In the genomic region with DNA sequence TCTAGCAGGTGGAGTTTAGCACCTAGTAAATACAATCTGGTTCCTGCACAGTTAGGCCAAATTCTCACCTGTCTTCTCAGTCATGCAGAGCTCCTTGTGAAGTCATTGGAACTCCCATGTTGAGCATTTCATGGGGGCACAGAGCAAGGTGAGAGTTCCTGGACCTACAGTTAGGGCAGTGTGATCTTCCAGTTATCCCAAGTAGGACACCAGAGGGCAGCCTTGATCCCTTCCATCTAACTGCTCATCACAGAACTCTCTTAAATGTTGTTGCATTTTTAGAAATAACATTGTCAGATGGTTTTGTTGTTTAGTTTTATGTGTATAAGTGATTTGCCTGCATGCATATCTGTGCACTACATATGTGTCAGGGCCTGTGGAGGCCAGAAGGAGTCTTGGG, we compare ENCODE assay signal across 9 mouse cellular contexts. TPM values are rescaled to one million over a fixed set of nuclear protein-coding genes. Genes with fewer than 3 reads are reported as not detected.
DNase-seq lines count a peak whose midpoint lies in the region; ATAC-seq and TF ChIP-seq lines count a peak whose summit lies in the region.
"Had no signal": no experiment of that assay in that cellular context is flagged by ENCODE, and none has a peak within 500 bp of the region (broad histone marks: within the 10 kb centered on the region; RNA-seq: fewer than 3 reads in every experiment).

No protein-coding gene starts in this region.

- no peak for TF ChIP-seq EP300 in liver, embryonic 14.5 days (IDR thresholded peaks at IDR 0.05; ENCODE audit: low read depth)

- H3K4me1 ChIP-seq in embryonic facial prominence, embryonic 11.5 days (ENCODE audit: control insufficient read depth, insufficient read depth, low read length), result no peaks in the 10 kb centered on the region
- no peaks in the 10 kb centered on the region for H3K4me1 ChIP-seq in embryonic facial prominence, embryonic 10.5 days
- no peaks in the 10 kb centered on the region for H3K4me1 ChIP-seq in liver, embryonic 14.5 days (replicated peaks; ENCODE audit: control insufficient read depth in 2 of 2, insufficient read depth in 2 of 2, low read length in 1 of 2)
- H3K4me1 ChIP-seq: midbrain, embryonic 12.5 days had no signal

- no peak overlapping the region for H3K4me2 ChIP-seq in embryonic facial prominence, embryonic 11.5 days (ENCODE audit: low read depth, low read length)
- H3K4me2 ChIP-seq in liver, embryonic 14.5 days (ENCODE audit: low read depth), result no peak overlapping the region
- H3K4me2 ChIP-seq: midbrain, embryonic 12.5 days had no signal

- no peak overlapping the region for H3K4me3 ChIP-seq in embryonic facial prominence, embryonic 11.5 days (ENCODE audit: low read depth, low read length)
- H3K4me3 ChIP-seq in embryonic facial prominence, embryonic 10.5 days, result no peak overlapping the region
- no peak overlapping the region for H3K4me3 ChIP-seq in liver, embryonic 14.5 days (ENCODE audit: insufficient read depth in 1 of 2, low read depth in 2 of 2, low read length in 2 of 2)
- H3K4me3 ChIP-seq: midbrain, embryonic 12.5 days had no signal

- H3K27ac ChIP-seq in embryonic facial prominence, embryonic 11.5 days (replicated peaks; ENCODE audit: low read depth, low read length), result no peak overlapping the region
- H3K27ac ChIP-seq in embryonic facial prominence, embryonic 10.5 days (replicated peaks), result no peak overlapping the region
- H3K27ac ChIP-seq in liver, embryonic 14.5 days, result no peak overlapping the region
- H3K27ac ChIP-seq: midbrain, embryonic 12.5 days had no signal

- no peaks in the 10 kb centered on the region for H3K9me3 ChIP-seq in embryonic facial prominence, embryonic 11.5 days (replicated peaks; ENCODE audit: control insufficient read depth, low read length)
- no peaks in the 10 kb centered on the region for H3K9me3 ChIP-seq in embryonic facial prominence, embryonic 10.5 days
- H3K9me3 ChIP-seq in liver, embryonic 14.5 days (ENCODE audit: control insufficient read depth, low read length), result no peaks in the 10 kb centered on the region
- H3K9me3 ChIP-seq: midbrain, embryonic 12.5 days had no signal

- H3K36me3 ChIP-seq in embryonic facial prominence, embryonic 11.5 days (replicated peaks; ENCODE audit: control insufficient read depth, insufficient read depth, low read depth, low read length), result no peaks in the 10 kb centered on the region; the same call in 1 of the 2 replicates
- peaks cover 60% of the 10 kb centered on the region for H3K36me3 ChIP-seq in embryonic facial prominence, embryonic 10.5 days (replicated peaks)
- no peaks in the 10 kb centered on the region; the same call in 1 of the 2 replicates for H3K36me3 ChIP-seq in liver, embryonic 14.5 days (replicated peaks; ENCODE audit: control insufficient read depth, insufficient read depth, low read depth)

- no peak for ATAC-seq in embryonic facial prominence, embryonic 11.5 days (replicated peaks; ENCODE audit: insufficient number of reproducible peaks, low FRiP score, low TSS enrichment, low read depth)
- no peak for ATAC-seq in liver, embryonic 14.5 days (ENCODE audit: insufficient read depth)

- TF ChIP-seq CTCF in liver, embryonic 14.5 days (IDR thresholded peaks at IDR 0.05; ENCODE audit: low read depth), result peak; percentile 41

- H3K9ac ChIP-seq in embryonic facial prominence, embryonic 11.5 days (replicated peaks; ENCODE audit: low read length), result no peak overlapping the region
- no peak overlapping the region for H3K9ac ChIP-seq in liver, embryonic 14.5 days (replicated peaks)
- H3K9ac ChIP-seq: midbrain, embryonic 12.5 days had no signal

- DNase-seq in embryonic facial prominence, embryonic 11.5 days (ENCODE audit: low spot score), result peak; percentile 28
- DNase-seq in embryonic facial prominence, embryonic 10.5 days (ENCODE audit: low spot score), result no peak
- no peak for DNase-seq in liver, embryonic 14.5 days (ENCODE audit: low read depth in 3 of 3, low spot score in 3 of 3)
- DNase-seq in liver, result no peak
- DNase-seq in adrenal gland, postnatal 25 days, result peak; percentile 3
- DNase-seq in kidney, postnatal 25 days, result peak; percentile 38 to 51
- DNase-seq in ovary, adult 18-20 months (ENCODE audit: low spot score), result no peak
- no peak for DNase-seq in spleen, postnatal 14 days (ENCODE audit: low spot score in 2 of 2)

- H3K27me3 ChIP-seq in embryonic facial prominence, embryonic 11.5 days (ENCODE audit: control insufficient read depth, insufficient read depth, low read length), result no peaks in the 10 kb centered on the region
- no peaks in the 10 kb centered on the region for H3K27me3 ChIP-seq in embryonic facial prominence, embryonic 10.5 days (replicated peaks; ENCODE audit: low read depth, poor library complexity, severe bottlenecking)
- no peaks in the 10 kb centered on the region for H3K27me3 ChIP-seq in liver, embryonic 14.5 days (ENCODE audit: control insufficient read depth, insufficient read depth, low read length)
- H3K27me3 ChIP-seq: midbrain, embryonic 12.5 days had no signal

RNA-seq across cellular contexts. Expression of gene Utp14b, which starts 29.0 kb away (rescaled TPM):
- polyA plus RNA-seq in embryonic facial prominence, embryonic 11.5 days (2014; fragmentation: Nextera tagmentation; extraction: Ambion mirVana), result 6.3 and 6.6 TPM in 2 replicates
- 4.5 and 4.8 TPM in 2 replicates for polyA plus RNA-seq in embryonic facial prominence, embryonic 10.5 days (2016; fragmentation: Nextera tagmentation; extraction: Ambion mirVana)
- polyA plus RNA-seq in liver, embryonic 14.5 days (2012; rRNA removed), result 0.79 and 1.4 TPM in 2 replicates
- 0.83 and 0.93 TPM in 2 replicates for polyA plus RNA-seq in liver, embryonic 14.5 days (2014; fragmentation: Nextera tagmentation; extraction: Ambion mirVana)
- total RNA-seq in adrenal gland, postnatal 25 days (2021), result 4.4 and 4.6 TPM in 2 replicates

RNA-seq across cellular contexts. Expression of gene Acsl3, which starts 29.2 kb away (rescaled TPM):
- 100.0 and 112 TPM in 2 replicates for polyA plus RNA-seq in embryonic facial prominence, embryonic 11.5 days (2014; fragmentation: Nextera tagmentation; extraction: Ambion mirVana)
- polyA plus RNA-seq in embryonic facial prominence, embryonic 10.5 days (2016; fragmentation: Nextera tagmentation; extraction: Ambion mirVana), result 83.9 and 84.3 TPM in 2 replicates
- polyA plus RNA-seq in liver, embryonic 14.5 days (2012; rRNA removed), result 6.7 and 9.3 TPM in 2 replicates
- 19.7 and 20.1 TPM in 2 replicates for polyA plus RNA-seq in liver, embryonic 14.5 days (2014; fragmentation: Nextera tagmentation; extraction: Ambion mirVana)
- total RNA-seq in adrenal gland, postnatal 25 days (2021), result 26.9 and 36.4 TPM in 2 replicates

Comparison
In these comparisons a context has a peak if more than half of its experiments do, and no peak if none do; other contexts are left out.
1. DNase-seq: peak in embryonic facial prominence, embryonic 11.5 days (single experiment), adrenal gland, postnatal 25 days (single experiment) and kidney, postnatal 25 days (2 of 2); none in embryonic facial prominence, embryonic 10.5 days (single experiment), liver, embryonic 14.5 days (0 of 3), liver (single experiment), ovary, adult 18-20 months (single experiment) and spleen, postnatal 14 days (0 of 2).